Mouse (Mus musculus) forebrain, embryonic 12.5 days (tissue): ENCODE measurements around the gene Clptm1. TPM values are rescaled to one million over a fixed set of nuclear protein-coding genes. Genes with fewer than 3 reads are reported as not detected.
A peak's percentile ranks its signal among the peaks of the same experiment; 100 is the strongest.

Experiments used
- ATAC-seq: fragments of 200-750 bp; cut with Nextera tagmentation; 2 replicates; pipeline ENCODE4 v1.8.0; 2017; ENCODE audit warnings: moderate TSS enrichment; ENCODE audit not compliant: low FRiP score
- H3K27ac ChIP-seq: fragments of 300-500 bp; sonication (generic); 2 replicates; pipeline ENCODE4 v1.5.1; 2016; ENCODE audit warnings: mild to moderate bottlenecking
- H3K27me3 ChIP-seq: fragments of 300-500 bp; sonication (generic); 2 replicates; pipeline ENCODE4 v1.6.1; 2016; ENCODE audit warnings: mild to moderate bottlenecking
- H3K36me3 ChIP-seq: fragments of 300-500 bp; sonication (generic); replicated peaks from 2 replicates; pipeline ENCODE4 v1.6.1; 2016; ENCODE audit warnings: mild to moderate bottlenecking
- H3K4me1 ChIP-seq: fragments of 300-500 bp; sonication (generic); 2 replicates; pipeline ENCODE4 v1.6.1; 2016
- H3K4me2 ChIP-seq: fragments of 300-500 bp; sonication (generic); 2 replicates; pipeline ENCODE4 v1.6.1; 2016; ENCODE audit warnings: mild to moderate bottlenecking, moderate library complexity
- H3K4me3 ChIP-seq: fragments of 300-500 bp; sonication (generic); replicated peaks from 2 replicates; pipeline ENCODE4 v1.5.1; 2016; ENCODE audit warnings: mild to moderate bottlenecking
- H3K9ac ChIP-seq: fragments of 300-500 bp; sonication (generic); 2 replicates; pipeline ENCODE4 v1.6.1; 2016; ENCODE audit warnings: mild to moderate bottlenecking
- H3K9me3 ChIP-seq: fragments of 300-500 bp; sonication (generic); 2 replicates; pipeline ENCODE4 v1.6.1; 2016
- WGBS: fragments of 180-500 bp; shearing (Covaris S2); methylation state at CpG from one replicate; pipeline ENCODE4 v1.1.7; 2016; 5-methylcytosine and 5-hydroxymethylcytosine counted together
- polyA plus RNA-seq: library from polyadenylated mRNA; unstranded; fragments of >200 nt; fragmentation: Nextera tagmentation; extraction: Ambion mirVana; gene quantifications from 2 replicates; pipeline ENCODE4 v1.2.1, GENCODE M21; 2016

Gene Clptm1
- polyA plus RNA-seq, 1 experiment from 2014 or later, result 85.6 TPM

GRCm38 (mm10) chr7:19589917-19590316, 74.9 kb downstream of the Clptm1 start:
- H3K4me1 ChIP-seq, result no peaks in the 10 kb centered on the region
- no peaks in the 10 kb centered on the region for H3K9me3 ChIP-seq
- no peak overlapping the region for H3K9ac ChIP-seq
- H3K27ac ChIP-seq, result no peak overlapping the region
- H3K4me3 ChIP-seq, result no peak overlapping the region
- no peak overlapping the region for H3K4me2 ChIP-seq
- H3K36me3 ChIP-seq, result peaks cover 98% of the 10 kb centered on the region
- peak; percentile 13; the same call in 1 of the 2 replicates for ATAC-seq
- no peaks in the 10 kb centered on the region for H3K27me3 ChIP-seq
- 64% methylated on average over 3 of the region's 3 CpGs for whole genome bisulfite sequencing

GRCm38 (mm10) chr7:19589207-19589606, 75.6 kb downstream of the Clptm1 start:
- H3K36me3 ChIP-seq, result peaks cover 100% of the 10 kb centered on the region
- no peak overlapping the region for H3K4me2 ChIP-seq
- no peak overlapping the region for H3K9ac ChIP-seq
- no peaks in the 10 kb centered on the region for H3K9me3 ChIP-seq
- H3K27me3 ChIP-seq, result no peaks in the 10 kb centered on the region
- no peak overlapping the region for H3K4me3 ChIP-seq
- WGBS, result 47% methylated on average over 3 of the region's 3 CpGs
- no peaks in the 10 kb centered on the region for H3K4me1 ChIP-seq
- H3K27ac ChIP-seq, result no peak overlapping the region
- no peak for ATAC-seq

GRCm38 (mm10) chr7:19586269-19586668, 78.6 kb downstream of the Clptm1 start:
- Histone ChIP-seq H3K9me3 (no peaks in the 10 kb centered on the region), H3K27me3 (no peaks in the 10 kb centered on the region), H3K4me2 (no peak overlapping the region), H3K9ac (no peak overlapping the region), H3K36me3 (peaks cover 98% of the 10 kb centered on the region), H3K4me3 (no peak overlapping the region), H3K4me1 (no peaks in the 10 kb centered on the region), H3K27ac (no peak overlapping the region)
- 76% methylated on average over 41 of the region's 46 CpGs for WGBS
- no peak for ATAC-seq

Other genes starting within 250 kb of the Clptm1 start
- gene Mark4, start 206.2 kb downstream of the Clptm1 start, polyA plus RNA-seq, result 14.0 and 14.3 TPM in 2 replicates
- 0.51 and 0.69 TPM in 2 replicates for gene Exoc3l2, start 201.7 kb downstream of the Clptm1 start, polyA plus RNA-seq
- gene Bloc1s3, start 156.7 kb downstream of the Clptm1 start, polyA plus RNA-seq, result 3.5 and 3.9 TPM in 2 replicates
- 43.6 and 47.5 TPM in 2 replicates for gene Trappc6a, start 156.6 kb downstream of the Clptm1 start, polyA plus RNA-seq
- gene Nkpd1, start 147.2 kb downstream of the Clptm1 start, polyA plus RNA-seq, result 0.17 TPM in 1 of 2 replicates, not detected in the other
- 34.9 and 35.4 TPM in 2 replicates for gene Ppp1r37, start 102.0 kb downstream of the Clptm1 start, polyA plus RNA-seq
- 0.18 and 0.34 TPM in 2 replicates for gene Zfp296, start 87.7 kb downstream of the Clptm1 start, polyA plus RNA-seq
- 120 and 125 TPM in 2 replicates for gene Gemin7, start 87.4 kb downstream of the Clptm1 start, polyA plus RNA-seq
- 66.3 and 67.6 TPM in 2 replicates for gene Clasrp, start 60.5 kb downstream of the Clptm1 start, polyA plus RNA-seq
- gene Relb, start 35.6 kb downstream of the Clptm1 start, polyA plus RNA-seq, result 3.3 and 3.6 TPM in 2 replicates
- not detected in 2 replicates for gene Apoc2, start 12.9 kb upstream of the Clptm1 start, polyA plus RNA-seq
- not detected in 2 replicates for gene Gm44805, start 16.4 kb upstream of the Clptm1 start, polyA plus RNA-seq
- not detected in 2 replicates for gene Apoc4, start 16.4 kb upstream of the Clptm1 start, polyA plus RNA-seq
- 0.73 and 1.2 TPM in 2 replicates for gene Apoc1, start 27.6 kb upstream of the Clptm1 start, polyA plus RNA-seq
- gene Apoe, start 34.2 kb upstream of the Clptm1 start, polyA plus RNA-seq, result 115 and 128 TPM in 2 replicates
- 136 and 149 TPM in 2 replicates for gene Tomm40, start 50.4 kb upstream of the Clptm1 start, polyA plus RNA-seq
- 45.9 and 47.3 TPM in 2 replicates for gene Nectin2, start 85.5 kb upstream of the Clptm1 start, polyA plus RNA-seq
- 8.9 and 10.9 TPM in 2 replicates for gene Bcam, start 106.0 kb upstream of the Clptm1 start, polyA plus RNA-seq
- gene Cblc, start 131.8 kb upstream of the Clptm1 start, polyA plus RNA-seq, result 0.47 and 0.56 TPM in 2 replicates
- 0.62 and 0.96 TPM in 2 replicates for gene Bcl3, start 157.7 kb upstream of the Clptm1 start, polyA plus RNA-seq
- 0.65 and 1.3 TPM in 2 replicates for gene Gm19345, start 187.0 kb upstream of the Clptm1 start, polyA plus RNA-seq
- gene Ceacam16, start 196.3 kb upstream of the Clptm1 start, polyA plus RNA-seq, result not detected in 2 replicates
- gene Ceacam19, start 222.9 kb upstream of the Clptm1 start, polyA plus RNA-seq, result not detected in 2 replicates